Mouse (Mus musculus) right cerebral cortex, postnatal 25 days (tissue): ENCODE measurements around the gene Tldc2.

Source experiments
- DNase-seq: peaks from one replicate; pipeline ENCODE4 v3.0.0; 2022

The Tldc2 gene

DNA sequence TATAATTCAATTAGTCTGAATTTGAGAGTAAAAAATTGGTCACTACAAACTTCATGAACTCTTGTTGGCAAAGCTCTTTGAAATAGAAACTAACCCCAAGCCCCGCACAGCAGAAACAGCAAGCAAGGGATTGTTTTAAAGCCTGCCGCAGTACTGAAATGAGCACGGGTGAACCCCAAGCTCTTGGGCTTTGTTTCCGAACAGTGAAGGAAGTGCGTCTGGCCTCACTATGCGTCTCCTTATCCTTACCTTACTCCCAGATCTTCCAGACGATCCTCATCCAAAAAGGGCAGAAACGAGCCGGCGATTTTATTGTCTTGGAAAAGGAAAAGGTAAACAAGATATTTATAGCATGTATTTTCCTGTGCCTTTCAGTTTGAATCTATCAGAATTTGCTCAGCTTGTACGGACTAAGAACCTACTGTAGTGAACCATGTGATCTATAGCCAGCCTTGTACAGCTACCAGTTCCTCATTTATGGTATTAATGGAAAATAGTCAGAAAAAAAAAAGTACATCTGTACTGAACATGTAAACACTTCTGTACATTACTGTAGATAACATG, 42.8 kb downstream of the Tldc2 start:
- no peak for DNase-seq

DNA sequence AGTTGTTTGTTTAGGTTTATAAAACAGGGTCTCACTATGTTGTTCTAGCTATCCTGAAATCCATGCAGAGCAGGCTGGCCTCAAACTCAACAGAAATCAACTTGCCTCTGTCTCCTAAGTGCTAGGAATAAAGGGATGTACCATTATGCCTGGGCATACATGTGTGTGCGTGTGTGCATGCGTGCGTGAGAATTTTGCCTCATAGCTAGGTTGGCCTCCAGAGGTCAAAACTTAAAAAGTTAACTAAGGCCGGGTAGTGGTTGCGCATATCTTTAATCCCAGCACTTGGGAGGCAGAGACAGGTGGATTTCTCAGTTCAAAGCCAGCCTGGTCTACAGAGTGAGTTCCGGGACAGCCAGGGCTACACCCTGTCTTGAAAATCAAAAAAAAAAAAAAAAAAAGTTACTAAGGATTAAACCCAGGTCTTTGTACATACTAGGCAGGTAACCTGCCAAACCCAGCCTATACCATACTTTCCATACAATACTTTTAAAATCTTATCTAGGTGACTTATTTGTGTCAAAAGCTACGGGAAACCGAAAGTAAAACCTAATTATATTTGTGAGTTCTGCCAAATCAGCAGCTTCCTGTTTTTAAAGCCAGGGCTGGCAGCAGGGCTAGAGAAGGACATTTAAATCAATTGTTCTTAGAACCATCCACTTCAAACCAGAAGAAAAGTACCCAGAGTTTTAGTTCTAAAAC, 44.1 kb downstream of the Tldc2 start:
- DNase-seq, result no peak

DNA sequence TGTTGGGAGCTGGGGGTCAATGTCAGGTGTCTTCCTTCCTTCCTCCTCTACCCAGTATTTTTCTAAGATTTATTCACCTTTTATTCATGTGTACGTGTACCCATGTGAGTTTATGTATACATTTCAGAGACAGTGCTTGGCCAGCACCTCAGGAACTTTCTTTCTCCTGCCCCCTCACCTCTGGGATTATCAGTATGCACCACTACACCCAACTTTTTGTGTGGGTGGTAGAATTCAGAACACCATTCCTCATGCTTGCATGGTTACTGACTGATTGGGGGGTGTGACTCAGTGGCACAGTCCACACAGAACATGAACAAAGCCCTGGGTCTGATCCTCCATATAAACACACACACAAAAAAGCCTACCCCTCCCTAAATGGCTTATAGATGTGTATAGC, 45.2 kb downstream of the Tldc2 start:
- DNase-seq, result no peak

DNA sequence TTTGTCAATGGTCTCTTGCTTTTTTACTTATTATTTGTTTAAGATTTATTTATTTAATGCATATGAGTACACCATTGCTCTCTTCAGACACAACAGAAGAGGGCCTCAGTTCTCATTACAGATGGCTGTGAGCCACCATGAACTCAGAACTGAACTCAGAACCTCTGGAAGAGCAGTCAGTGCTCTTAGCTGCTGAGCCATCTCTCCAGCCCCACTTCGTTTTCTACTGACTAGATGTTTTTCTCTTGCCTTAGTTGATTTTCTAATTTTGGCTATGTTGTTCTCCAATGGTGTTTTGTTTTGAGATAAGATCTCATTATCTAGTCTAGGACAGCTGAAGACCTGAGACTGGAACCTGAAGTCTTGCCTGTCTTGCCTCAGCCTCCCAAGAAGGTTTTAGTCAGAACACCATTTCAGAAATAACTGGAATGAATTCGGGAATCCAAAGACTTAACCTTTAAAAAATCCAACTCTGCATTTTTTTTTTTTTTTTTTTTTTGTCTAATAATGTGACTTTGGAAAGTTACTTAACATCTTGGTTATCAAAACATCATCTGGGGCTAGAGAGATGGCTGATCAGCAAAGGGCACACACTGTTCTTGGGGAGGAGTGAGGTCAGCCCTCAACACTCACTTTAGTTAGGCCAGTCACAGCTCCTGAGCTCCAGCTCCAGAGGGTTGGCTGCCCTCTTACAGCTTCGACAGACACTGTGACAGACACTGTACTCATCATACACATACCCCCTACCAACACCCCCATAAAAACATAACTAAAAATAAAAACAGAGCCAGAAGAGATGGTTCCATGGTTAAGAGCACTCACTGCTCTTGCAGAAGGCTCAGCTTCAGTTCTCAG, 46.1 kb downstream of the Tldc2 start:
- DNase-seq, result no peak

DNA sequence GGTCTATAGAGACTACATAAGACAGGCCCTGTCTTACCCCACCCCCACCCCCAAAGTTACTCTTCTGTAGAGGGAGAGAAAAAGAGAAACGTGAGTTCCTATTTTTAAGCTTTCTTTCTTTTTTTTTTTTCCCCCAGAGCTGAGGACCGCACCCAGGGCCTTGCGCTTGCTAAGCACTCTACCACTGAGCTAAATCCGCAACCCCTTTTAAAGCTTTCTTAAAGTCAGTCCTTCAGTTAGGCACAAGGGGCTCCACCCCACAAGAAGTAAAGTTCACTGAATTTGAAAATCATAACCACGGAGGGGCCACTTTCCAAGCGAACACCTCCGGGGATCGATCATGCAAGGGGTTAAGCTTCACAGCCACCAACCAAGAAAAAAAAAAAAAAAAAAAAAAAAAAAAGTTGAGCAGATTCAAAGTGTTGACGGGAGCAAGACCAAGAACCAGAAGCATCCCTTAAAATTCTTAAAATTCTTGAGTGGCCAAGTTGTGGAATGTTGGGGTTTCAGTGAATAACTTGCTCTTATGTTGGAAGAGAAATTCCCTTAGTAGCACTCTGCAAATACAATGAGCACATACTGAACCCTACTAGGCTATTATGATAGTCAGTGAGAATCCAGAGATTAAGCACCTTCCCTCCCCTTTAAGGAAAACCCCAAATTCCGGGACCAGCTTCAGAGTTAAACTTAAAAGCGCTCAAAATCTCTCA, 47.1 kb downstream of the Tldc2 start:
- DNase-seq, result no peak

DNA sequence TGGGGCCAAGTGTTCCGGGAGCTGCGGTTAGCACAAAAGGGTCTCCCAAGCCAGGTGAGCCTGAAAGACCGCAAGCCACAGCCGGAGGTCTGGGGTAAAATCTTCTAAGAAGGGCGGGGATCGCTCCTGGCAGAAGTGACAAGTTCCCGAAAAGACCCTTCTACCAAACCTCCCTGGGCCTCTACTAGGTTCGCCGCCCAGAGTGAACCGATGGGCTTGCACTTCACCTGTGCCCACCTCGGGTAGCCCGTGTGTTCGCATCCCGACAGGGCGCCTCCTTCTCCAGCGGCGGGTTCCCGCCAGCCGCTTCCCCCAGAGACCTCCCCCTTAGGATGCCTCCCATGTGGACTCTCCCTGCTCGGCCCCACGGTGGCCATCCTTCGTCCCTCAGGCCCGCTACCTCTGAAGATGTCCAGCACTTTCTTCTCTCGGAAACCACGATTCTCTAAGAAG, 47.6 kb downstream of the Tldc2 start:
- no peak for DNase-seq

DNA sequence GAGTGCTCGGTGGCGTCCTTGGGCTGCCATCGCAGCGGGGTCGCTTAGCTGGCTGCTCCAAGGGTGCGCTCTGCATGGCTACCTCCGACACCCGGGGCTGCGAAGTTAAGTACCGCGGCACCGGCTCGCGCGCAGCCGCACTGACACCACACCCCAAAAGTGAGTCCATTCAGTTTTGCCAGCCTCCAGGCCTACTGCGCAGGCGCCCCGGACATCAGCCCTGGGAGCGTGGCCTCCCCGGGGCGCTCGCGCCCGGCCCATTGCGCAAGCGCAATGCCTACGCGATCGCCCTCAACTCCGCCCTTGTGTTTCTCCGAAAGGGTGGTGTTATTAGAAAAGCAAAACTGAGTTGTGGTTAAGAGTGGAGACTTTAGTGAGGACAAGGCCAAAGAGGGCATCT, 48.2 kb downstream of the Tldc2 start, which contains the start of gene Samhd1:
Samhd1 (minus strand) TSS at position 252 of the 400 bp plus-strand sequence.
- DNase-seq, result peak; percentile 88

DNA sequence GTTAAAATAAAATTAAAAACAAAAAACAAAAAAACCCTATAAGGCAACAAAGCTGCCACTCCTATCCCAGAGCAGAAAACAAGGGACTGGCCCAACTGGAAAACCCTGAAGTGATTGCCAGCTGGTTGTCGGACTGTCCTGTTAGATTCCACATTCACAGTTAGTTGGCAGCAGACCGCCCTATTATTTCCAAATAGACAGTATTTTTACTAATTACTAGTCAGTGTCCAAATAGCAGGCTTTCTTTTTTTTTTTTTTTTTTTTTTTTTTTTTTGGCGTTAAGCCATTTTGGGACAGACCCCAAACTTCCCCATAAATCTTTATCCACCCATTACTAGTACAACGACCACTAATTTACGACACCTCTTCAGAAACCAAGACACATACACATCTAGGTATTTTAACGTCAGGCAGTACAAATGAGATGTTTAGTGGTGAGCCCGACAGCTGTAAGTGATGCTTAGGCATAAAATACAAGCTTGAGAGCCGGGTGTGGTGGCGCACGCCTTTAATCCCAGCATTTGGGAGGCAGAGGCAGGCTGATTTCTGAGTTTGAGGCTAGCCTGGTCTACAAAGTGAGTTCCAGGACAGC, 48.8 kb downstream of the Tldc2 start:
- DNase-seq, result no peak

DNA sequence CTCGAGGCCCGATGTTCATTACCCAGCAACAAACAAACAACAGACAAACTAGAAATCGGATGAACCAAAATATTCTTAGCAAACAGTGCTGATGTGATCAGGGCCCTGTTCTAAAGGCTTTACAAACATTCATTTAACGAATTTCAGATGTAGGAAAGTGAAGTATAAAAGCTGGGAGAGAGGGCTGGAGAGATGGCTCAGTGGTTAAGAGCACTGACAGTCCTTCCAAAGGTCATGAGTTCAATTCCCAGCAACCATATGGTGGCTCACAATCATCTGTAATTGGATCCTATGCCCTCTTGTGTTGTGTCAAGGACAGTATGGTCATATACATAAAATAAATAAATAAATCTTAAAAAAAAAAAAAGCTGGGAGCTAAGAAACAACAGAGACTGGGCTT, 49.3 kb downstream of the Tldc2 start:
- no peak for DNase-seq

DNA sequence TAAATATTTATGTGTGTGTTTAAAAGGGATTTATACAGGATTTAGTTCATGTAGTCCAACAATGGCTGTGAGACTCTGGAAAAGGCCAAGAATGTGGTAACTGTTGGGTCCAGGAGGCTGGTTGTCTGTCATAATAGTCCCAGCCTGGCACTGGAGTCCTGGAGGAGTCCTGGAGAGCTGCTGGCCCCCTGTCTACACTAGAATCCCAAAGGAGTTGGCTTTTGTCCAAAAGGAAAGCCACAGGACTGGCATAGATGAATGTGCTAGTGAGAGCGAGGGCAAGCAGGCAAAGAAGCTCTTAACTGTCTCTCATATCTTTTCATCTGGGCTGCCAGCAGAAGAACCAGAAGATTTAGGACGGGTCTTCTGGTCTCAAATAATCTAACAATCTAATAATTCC, 49.8 kb downstream of the Tldc2 start:
- DNase-seq, result no peak

DNA sequence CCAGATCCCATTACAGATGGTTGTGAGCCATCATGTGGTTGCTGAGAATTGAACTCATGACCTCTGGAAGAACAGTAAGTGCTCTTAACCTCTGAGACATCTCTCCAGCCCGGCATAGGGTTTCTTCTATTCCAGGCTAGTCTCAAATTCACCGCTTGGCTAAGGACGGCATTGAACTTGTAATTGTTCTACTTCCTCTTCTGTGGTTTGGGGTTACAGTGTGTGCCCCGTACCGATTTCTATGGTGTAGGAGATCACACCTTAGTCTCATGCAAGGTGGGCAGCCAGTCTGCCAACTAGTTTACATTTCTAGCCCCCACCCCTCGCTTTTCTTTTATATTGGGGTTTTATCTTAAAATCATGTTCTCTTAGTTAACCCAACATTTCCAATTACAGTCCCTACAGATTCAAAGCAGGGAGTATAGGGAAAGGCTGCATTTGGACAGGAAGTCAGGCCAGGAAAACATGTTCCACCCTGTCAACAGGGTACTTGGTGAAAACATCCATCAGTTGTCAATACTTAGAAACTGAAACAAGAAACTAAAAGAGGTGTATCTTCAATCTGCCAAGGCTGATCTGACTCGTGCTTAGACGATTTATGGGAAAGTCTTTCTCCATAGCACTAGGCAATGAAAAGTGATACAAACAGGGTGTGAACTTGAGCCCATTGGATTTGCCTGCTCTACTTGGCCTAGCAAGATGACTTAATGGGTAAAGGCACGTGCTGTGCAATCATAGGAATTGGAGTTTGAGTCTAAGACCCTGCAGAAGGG, 51.3 kb downstream of the Tldc2 start:
- no peak for DNase-seq

DNA sequence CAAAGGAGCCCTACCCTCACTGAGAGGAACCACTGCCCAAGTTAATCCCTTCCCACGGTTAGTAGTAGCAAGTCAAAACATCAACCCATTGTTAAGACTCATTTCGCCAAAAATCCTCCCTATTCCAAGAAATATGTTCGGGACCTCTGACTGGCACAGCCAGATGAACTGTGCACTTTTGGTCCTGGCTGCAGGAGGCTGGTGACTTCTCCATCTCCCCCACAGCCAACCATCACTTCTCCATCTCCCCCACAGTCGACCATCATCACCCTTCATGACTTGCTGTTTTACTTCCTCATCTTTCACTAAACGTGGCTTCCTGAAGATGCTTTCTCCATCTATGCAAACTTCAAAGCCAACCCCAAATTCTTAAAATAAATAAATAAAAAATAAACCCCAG, 52.0 kb downstream of the Tldc2 start:
- no peak for DNase-seq

DNA sequence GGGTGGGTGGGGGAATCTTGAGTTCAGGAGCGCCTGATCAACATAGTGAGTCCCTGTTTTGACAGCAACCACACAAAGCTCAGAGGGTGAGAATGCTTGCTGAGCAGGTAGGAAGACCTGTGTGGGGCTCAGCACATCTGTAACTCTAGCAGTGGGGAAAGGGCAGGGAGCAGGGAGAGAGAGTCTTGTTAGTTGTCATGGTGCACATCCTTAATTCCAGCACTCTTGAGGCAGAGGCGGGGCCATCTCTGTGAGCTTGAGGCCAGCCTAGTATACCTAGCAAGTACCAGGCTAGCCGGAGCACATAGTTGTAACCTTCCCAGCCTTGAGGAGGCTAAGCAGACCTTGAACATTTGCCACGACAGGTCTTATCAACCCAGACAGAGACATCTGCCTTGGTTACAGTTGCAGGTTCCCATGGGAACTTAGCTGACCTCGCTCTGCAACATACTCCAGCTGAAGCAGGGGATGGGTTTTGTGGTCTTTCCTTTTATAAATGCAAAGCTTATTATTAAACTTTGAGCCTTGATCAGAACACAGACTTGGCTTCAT, 52.5 kb downstream of the Tldc2 start:
- no peak for DNase-seq

DNA sequence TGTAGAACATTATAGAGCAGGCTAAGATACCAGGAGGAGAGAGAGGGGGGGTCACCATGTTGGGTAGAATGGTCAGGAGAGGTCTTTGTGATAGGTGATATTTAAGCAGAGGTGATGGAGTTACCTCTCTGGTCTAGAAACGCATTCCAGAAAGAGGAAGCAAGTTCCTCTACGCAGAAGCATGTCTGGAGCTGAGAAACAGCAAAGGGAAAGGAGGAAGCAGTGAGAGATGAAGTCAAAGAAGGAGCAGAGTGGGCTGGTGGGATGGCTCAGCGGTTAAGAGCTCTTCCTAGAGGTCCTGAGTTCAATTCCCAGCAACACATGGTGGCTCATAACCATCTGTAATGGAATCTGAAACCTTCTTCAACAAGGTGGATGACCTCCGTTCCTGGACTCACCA, 55.1 kb downstream of the Tldc2 start:
- DNase-seq, result no peak

DNA sequence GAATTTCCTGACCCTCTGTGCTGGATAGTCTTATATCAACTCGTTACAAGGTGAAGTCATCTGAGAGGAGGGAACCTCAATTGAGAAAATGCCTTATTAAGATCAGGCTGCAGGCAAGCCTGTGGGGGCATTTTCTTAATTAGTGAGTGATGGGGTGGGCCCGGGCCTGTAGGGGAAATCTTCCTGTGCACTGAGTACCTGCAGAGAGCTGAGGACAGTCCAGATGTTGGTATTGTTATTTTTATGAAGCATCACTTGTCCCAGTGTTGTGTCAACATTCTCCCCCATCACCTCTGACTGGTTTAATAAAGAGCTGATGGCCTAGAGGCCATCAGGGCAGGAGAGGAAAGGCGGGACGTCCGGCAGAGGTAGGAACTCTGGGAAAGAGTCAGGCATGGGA, 57.3 kb downstream of the Tldc2 start:
- DNase-seq, result no peak

DNA sequence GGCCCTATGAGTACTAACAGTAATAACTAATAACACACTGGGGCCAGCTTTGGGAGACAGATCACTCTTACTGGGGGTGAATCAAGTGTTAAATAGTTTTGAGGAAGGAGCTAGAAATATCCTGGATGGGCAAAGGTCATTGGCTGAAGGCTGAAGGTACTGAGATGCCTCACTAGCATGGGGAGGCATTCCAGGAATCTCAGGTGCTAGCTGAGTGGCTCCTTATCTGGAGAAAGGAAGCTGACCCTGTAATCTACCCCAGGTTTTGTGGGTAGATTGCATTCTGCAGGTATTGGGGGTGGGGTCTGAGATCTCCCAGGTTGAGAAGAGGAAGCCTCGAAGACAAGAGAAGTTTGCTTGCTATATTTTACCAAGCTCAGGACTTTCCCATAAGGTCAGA, 58.3 kb downstream of the Tldc2 start:
- no peak for DNase-seq
